Mouse (Mus musculus) adrenal gland, adult 8-10 months (tissue): ENCODE data around the gene Mta3. TPM values are rescaled to one million over a fixed set of nuclear protein-coding genes. Genes with fewer than 3 reads are reported as not detected.

Source experiments
- DNase-seq: peaks from one replicate; pipeline ENCODE4 v3.0.0; 2022
- total RNA-seq, 4 experiments: library from RNA; stranded (reverse); gene quantifications; 2 replicates each; pipeline ENCODE4 v1.2.4; 2022

Gene Mta3
- total RNA-seq, 4 experiments from 2014 or later, result 66.2 to 96.2 (median 82.9) TPM

DNA sequence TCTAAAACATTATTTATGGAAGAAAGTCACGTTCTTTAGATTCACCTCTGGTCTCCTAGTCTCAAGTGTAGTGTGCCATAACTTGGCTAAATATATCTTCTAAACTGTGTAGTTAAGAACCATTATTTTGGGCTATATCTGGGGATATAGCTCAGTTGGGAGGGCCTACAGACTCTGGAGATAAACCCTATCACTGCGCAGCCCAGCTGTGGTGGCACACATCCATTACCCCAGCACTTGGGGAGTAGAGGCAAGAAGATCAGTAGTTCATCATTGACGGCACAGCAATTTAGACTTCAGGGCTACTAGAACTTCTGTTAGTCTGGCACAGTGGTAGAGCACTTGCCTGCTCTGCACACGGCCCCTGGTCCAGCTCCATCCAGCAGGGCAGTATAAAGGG lies 107.1 kb downstream of the Mta3 start:
- no peak for DNase-seq

DNA sequence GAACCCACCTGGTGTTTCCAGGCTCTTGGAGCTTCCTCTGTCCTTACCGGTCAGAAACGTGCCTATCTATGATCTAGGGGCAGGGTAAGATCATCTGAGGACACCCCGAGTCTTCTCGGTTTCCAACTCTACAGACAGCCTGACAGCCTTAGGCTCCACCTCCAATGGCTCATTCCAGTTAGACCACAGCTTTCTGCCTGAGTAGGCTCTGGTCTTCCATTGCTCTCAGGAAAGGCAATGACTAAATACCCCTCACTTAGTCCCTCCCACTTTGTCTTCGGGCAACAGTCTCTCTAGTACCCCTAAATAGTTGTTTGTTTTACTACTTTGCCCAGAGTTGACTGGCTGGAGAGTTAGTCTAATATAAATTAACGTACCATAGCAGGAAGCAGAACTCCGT lies 111.0 kb downstream of the Mta3 start:
- DNase-seq, result no peak

DNA sequence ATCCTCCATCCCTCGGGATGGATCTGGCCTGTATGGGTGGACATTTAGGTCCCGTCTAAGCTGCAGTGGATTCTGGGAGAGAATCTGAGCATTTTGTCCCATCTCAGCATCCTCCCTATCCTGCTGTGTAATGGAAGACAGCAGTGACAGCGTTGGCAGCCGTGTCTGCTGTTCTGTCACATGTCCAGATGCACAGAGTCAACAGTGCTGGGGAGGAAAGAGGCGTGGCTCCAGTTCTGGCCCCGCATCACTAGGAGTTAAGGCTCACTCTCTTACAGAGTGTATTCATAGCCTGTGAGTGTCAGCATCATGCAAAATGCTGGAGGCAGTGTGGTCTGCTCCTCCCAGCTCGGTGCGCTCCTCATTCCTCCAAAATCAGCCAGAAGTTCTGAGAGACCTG lies 113.5 kb downstream of the Mta3 start:
- no peak for DNase-seq

DNA sequence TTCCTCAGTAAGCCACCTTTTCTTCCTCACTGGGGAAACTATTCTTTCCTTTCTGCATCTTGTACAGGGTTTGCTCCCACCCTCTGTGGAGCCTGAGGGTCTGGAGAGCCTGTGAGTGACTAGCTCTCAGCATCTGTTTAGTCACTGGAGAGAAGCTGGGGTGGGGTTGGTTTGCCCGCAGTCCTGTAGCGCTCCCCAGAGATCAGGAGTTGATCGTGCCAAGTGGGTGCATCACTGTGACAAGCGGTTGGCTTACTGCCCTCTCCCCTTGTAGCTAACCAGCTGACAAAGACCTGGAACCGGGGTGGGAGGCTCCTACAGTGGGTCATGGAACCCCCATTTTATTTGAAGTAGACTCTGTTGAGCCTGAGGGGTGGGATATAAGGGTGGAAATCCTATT lies 114.7 kb downstream of the Mta3 start:
- no peak for DNase-seq

DNA sequence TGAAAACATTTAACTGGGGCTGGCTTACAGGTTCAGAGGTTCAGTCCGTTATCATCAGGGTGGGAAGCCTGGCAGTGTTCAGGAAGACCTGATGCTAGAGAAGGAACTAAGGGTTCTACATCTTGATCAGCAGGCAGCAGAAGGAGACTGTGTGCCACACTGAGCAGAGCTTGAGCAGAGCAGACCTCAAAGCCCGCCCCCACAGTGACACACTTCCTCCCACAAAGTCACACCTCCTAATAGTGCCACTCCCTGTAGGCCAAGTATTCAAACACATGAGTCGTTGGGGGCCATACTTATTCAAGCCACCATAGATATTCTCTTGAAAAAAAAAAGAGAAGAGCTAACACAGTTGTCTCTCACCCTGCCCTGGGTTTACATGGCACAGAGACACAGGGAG lies 115.9 kb downstream of the Mta3 start:
- DNase-seq, result no peak

DNA sequence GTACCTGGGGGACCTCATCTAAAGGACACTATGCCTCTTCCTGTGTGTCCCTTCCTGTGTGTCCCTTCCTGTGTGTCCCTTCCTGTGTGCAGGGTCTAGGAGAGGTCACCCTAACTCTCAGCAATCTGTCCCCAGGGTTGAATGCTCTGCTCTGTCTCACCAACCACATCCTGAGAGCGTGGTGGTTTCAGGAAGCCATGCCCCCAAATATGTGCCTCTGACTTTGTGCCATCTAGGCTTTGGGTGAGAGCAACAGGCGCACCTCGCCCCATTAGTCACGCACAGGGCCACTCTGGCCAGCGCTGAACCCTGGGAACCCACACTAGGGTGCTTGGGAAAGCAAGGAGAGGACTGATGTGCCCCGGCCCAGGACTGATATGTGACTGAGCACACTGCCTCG lies 117.9 kb downstream of the Mta3 start:
- no peak for DNase-seq

DNA sequence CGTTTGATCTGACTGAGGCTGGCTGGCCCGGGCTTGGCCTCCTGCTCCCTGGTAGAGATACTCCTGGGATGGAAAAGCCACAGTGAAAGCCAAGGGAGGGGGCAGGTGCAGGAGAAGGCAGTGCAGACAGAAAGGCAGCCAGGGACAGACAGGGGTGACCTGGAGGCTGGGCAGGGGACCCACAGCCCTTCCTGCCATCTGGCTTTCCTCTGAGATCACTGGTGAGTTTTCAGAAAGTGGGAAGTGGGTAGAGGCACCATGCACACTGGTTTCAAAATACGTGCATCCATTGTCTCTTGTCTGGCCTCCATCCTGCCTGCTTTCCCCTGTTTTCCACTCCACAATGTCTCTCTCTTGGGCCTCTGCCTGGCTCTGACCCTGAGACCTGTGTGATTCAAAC lies 123.4 kb downstream of the Mta3 start:
- no peak for DNase-seq

DNA sequence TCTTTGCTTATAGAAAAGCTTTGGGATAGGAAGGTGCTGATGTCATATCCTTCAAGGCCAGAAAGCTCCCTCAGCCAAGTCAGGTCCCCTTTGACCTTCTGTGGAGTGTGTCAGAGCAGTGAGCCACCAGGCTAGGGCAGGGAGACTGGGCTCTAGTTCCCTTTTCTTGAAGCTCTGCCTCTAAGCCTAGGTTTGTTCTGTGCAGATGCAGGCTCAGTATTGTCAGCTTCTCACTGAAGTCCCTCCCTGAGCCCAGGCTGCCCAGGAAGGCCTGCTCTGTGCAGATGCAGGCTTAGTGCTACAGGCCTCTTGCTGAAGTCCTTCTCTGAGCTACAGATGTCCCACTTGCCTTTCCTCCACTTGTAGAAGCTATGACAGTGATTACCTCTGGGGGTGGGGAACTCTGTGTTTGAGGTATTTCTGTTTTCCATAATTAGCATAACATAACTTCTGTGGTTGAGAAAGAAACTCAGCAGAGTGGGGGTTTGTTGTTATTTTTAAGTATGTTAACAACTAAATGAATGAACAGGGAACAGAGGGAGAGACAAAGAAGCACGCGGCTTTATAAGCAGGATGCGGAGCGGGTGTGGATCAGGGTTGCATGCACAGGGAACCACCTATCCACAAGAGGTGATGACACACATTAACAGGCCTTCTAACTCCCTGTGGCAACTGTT lies 124.8 kb downstream of the Mta3 start:
- DNase-seq, result no peak

DNA sequence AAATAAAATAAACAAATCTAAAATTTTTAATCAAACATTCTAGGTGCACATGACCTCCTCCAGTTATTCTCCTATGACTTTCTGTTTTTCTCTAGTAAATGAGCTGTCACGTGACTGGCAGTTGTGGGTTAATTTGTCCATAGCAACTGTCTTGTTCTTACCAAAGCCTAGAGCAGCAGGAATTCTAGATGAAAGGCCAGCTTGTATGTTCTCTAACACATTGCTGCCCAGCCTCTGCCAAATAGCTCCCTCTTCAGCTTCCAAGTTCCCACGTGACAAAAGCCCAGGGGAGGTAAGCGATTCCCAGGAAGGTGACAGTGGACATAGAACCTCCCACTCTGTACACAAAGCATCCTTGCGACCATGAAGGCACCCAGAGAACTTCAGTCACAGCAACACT lies 128.2 kb downstream of the Mta3 start:
- DNase-seq, result no peak

DNA sequence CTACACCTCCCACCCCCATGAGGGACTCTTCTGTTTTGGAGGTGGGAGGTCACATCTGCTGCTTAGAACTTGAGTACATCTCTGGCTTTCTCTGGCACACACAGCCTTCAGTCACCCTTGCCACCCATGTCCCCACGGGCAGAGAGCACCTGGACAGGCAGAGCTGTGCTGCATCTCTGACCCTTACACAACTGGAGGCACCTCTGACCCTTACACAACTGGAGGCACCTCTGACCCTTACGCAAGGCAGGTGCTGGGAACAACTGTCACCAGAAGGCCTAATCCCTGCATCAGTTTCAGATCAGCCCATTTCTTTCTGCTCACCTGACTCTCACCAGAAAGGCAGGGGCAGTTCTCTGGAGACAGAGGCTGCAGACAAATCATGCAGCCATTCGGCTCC lies 130.1 kb downstream of the Mta3 start:
- DNase-seq, result no peak

DNA sequence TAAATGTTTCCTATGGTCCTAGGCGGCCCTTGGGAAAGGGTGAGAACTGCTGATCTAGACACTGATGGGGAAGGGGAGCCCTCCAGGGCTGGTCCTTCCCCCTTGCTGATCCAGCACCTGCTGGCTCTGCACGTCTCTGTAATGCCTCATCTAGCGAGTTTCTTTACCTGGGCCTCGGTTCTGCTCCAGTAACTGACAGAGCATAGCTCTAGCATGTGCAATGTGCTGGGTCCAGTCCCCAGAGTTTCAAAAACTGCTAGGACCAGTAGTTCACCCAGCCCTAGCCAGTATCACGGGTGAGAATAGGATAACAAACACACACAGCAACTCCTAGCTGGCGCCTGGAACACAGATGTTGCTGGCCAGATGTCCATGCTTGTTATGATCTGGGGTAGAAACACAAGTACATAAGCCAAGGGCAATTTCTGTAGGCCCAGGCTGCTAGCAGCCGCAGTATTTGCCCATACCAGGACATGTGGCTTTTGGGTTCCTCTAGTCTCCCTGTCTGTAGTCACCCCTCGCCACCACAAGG lies 131.8 kb downstream of the Mta3 start:
- no peak for DNase-seq

DNA sequence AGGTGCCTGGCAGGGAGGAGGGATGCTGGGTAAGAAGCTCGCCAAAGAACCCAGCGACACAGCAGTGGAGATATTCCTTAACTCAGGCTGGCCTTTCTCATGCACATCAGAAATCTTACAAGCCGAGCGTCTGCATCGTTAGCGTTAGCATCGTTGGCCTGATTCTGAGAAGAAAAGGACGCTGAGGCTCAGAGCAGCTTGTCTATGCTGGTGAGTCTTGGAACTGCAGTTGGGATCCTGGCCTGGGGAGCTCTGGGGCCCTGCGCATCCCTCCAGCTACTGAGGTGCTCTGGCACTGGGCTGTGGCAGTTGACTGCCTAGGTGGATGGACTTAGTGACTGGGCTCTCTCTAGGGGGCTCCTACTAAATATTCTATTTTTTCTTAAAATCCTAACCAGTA lies 133.2 kb downstream of the Mta3 start:
- no peak for DNase-seq

DNA sequence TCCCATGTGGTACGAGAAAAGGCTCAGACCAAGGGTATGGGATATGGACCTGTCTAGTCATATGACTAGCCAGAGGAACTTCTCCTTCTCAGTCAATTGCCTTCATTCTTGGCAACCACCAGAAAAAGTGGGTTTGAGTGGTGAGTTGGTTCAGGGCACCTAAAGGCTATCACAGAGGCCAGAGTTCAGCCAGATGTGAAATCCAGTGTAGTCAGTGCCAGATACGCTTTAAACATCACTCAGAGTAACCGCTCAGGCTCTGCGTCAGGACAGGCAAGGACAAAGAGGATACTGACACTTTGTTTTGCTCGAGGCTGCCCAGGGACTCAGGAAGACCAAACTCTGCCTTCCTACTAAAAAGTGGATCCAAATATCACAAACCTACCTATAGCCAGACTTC lies 135.0 kb downstream of the Mta3 start:
- DNase-seq, result no peak

DNA sequence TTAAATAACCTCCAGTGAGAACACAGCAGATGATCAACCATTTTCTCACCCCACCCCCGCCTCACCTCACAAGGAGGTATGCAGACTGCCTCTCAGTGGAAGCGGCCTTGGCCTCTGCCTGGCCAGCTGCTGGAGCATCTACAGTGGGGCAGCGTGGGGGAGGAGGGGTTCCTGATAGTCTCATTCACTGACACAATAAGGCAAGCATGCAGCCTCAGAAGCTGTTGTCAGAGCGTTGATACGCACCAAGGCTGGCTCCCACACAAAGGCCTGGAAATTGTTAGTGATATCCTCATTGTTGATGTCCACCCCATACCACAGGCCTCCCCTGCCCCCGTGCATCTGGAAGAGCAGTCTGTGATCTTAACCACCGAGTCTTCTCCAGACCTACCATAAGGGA lies 137.8 kb downstream of the Mta3 start:
- DNase-seq, result no peak

DNA sequence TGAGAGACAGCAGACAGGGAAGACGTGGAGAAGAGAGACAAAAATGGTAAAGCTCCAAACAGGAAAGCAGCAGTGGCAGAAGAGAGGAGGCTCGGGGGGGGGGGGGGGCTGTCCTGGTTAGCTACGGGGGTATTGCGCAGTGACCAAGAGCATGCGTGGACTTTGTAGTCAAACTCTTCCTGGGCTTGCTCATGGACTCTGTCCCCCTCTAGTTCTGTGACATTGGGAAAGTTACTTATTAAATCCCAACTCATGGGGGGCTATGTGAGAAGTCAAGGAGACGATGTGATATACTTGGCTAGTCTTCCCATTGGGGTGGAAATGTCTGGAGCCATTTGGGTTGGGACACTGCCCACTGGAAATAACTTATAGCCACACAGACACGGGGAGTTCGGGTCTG lies 139.6 kb downstream of the Mta3 start:
- no peak for DNase-seq

DNA sequence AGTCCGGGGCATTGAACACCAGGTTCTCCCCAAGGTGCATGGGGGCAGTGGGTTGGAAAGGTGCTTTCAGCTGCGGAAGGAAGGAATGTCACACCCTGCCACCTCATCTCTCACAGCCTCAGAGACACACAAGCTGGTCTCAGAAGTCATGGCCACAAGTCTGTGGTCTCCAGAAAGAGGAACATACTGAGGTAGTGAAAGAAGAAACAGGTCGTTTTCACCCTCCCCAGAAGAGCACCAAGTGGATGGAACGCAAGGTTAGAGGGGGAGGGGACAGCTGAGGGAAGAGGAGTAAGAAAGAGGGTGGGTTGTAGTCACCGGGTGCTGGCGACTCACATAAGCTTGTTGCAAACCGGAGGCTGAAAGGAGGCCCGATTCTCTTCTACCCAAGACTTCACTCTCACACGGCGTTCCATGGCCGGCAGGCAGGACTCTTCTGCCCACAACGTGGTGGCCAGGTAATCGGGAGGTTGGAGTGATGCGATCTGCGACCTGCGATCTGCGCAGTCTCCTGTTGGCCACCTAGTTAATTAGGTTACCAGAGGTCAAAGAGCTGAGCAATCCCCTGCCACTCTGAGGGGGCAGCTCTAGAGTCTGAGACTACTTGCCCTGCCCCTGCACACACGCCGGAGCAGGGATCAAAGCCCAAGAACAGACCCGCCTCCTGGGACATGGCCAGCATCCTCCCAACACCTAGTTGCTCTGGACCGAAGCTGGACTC lies 140.5 kb downstream of the Mta3 start:
- no peak for DNase-seq

DNA sequence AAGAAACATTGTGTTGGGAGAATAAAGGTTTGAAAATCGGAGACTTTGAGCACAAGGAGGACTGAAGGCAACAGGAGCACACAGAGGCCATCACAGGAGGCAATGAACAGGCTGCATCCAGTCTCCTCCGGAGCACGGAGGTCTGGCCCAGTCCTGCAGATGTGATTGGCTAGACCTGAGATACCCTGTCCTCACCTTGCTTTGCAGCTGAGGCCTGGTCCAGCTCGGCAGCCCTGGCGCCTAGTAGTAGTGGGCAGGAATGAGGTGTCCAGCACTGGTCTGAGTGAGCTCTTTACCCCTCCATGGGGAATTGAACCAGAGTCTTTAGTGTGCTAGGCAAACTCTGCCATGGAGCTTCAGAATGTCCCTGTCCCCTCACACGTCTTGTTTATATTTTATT lies 141.1 kb downstream of the Mta3 start:
- no peak for DNase-seq

DNA sequence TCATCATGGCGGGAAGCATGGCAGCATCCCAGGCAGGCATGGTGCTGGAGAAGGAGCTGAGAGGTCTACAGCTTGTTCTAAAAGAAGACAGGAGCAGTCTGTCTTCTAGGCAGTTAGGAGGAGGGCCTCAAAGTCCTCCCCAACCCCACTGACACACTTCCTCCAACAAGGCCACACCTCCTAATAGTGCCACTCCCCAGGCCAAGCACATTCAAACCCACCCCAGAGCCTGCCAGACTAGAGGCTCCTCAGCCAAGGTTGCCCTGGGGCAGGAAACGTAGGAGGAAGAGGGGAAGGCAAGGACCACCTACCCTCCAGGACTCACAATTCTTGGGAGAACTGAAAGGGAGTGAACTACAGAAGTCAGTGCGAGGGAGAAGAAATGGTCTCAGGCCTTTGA lies 141.9 kb downstream of the Mta3 start, which contains the start of gene Haao:
TSS of gene Haao (minus strand) at position 149 of the 400 bp plus-strand sequence.
- DNase-seq, result no peak

DNA sequence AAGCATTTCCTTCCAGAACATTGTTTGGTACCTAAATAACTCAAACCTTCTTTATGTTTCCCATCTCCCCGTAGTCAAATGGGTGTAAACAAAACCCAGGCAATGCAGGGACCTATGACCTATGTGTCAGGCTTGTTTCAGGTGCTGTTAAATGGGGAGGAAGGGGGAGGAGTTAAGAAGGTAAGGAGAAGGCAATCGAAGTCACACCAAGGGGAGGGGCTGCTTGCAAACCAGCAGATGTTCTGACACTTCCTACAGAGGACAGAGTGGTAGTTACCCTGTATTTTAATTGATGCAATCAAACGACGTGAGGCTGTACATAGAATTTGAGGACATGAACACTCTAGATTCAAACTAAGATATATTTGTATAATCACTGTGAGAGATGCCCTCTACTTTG lies 142.5 kb downstream of the Mta3 start:
- no peak for DNase-seq

DNA sequence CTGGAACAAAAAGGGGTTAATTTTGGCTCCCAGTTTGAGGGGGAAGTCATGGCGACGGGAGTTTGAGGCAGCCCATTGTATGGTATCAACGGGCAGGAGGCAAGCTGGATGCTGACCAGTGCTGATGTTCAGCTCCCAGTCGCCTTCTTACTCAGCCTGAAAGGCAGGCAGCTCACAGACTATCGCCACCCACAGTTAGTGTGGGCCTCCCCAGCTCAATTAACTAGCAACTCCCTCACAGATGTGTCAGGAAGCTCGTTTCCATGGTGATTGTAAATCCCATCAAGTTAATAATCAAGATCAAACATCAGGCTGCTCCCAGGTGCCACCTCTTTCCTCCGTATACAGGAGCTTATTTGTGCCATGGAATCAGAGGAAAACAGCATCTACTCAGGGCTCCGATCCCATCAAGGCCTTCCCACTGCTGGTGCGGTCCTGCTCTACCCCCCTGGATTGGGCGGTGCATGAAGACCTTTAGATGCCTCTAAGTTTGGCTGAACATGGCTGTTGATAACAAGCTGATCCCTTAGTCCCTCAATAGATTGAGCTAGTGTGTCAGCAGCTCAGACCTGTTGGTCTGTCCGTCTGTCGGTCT lies 143.2 kb downstream of the Mta3 start:
- no peak for DNase-seq

DNA sequence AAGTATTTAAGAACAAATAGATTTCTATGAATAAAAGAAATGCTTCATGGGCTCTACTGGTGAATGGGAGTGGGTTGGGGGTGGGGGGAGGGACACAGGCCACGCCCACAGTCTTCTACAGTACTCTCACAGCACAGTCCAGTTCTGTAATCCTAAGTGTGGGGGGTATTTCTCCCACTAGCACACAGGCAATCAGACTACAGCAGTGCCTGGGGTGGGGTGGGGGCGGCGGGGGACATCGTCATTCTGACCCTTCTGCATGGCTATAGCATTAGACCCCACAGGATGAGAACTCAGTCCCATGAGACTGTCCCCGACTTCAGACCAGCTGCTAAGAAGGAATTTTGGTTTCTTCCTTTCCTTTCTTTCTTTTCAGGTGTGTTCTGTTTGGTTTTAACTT lies 143.8 kb downstream of the Mta3 start:
- no peak for DNase-seq

DNA sequence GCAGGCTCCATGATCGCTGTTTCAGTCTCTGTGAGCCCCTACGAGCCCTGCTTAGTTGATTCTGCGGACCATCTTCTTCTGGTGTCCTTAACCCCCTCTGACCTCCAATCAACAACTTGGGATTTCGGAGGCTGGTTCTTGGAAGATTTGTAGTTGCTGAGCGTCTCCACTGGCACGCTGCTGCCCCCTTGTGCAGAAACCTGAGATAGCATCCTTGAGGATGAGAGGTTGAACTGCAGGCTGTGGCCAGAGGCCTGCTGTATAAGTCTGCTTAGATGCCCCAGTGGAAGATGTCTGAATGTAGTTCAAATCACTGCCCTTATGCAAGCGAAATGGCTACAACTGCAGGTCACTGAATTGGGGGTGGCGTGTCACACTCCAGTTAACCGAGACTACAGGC lies 144.5 kb downstream of the Mta3 start:
- peak; percentile 68 for DNase-seq

DNA sequence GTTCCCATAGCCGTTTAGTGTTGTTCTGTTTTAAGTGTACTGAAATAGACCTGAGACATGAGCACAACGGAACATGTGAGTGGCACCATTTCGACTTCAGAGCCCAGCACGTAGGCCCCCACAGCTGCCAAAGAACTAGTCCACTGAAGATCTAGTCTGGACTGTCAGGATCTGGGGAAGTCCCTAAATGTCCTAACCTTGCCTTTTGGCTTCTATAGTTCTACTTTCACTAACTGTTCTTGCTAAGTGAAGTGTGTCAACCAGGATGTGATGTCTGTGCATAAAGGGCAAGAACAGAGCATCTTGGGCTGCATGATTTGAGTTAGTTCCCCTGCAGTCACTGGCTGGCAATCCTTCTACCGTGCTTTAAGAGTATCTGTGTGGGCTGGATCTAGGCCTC lies 144.9 kb downstream of the Mta3 start:
- no peak for DNase-seq

DNA sequence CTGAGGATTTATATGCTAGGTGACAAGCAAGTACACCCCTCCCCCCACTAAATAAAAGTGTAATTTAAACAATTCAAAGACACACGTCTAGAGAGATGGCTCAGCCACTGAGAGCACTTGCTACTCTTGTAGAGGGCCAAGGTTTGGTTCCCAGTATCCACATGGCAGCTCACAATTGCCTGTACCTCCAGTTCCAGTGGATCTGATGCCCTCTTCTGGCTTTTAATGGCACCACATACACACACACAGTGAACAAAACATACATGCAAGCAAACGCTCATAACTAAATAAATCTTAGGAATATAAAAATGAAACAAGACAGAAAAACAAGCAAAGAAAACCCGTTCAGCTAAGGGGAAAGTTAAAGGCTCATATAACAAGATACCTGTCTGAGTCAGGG lies 147.9 kb downstream of the Mta3 start:
- DNase-seq, result no peak
